Mouse (Mus musculus) testis, adult 2 months (tissue): ENCODE results near the gene Atp2a1. TPM values are rescaled to one million over a fixed set of nuclear protein-coding genes. Genes with fewer than 3 reads are reported as not detected.
A peak's percentile ranks its signal among the peaks of the same experiment; 100 is the strongest.
"Not testable (repeated sequence)": the region's sequence is repeated elsewhere in the genome, so short reads cannot be mapped to it uniquely, and the experiment has no call there.

Experiments used
- H3K27ac ChIP-seq: fragments of 200-500 bp; 2 replicates; pipeline ENCODE4 v1.5.1; 2012; ENCODE audit warnings: low read depth, low read length; ENCODE audit not compliant: control insufficient read depth, insufficient read depth
- H3K27me3 ChIP-seq: fragments of 200-500 bp; 2 replicates; pipeline ENCODE4 v1.6.1; 2012; ENCODE audit warnings: mild to moderate bottlenecking, low read length, moderate library complexity; ENCODE audit not compliant: control insufficient read depth, insufficient read depth
- H3K36me3 ChIP-seq: fragments of 200-500 bp; 2 replicates; pipeline ENCODE4 v1.6.1; 2012; ENCODE audit warnings: mild to moderate bottlenecking, low read length; ENCODE audit not compliant: control insufficient read depth, insufficient read depth
- H3K4me1 ChIP-seq: fragments of 200-500 bp; 2 replicates; pipeline ENCODE4 v1.6.1; 2012; ENCODE audit warnings: low read length; ENCODE audit not compliant: control insufficient read depth, insufficient read depth
- H3K4me3 ChIP-seq: fragments of 200-500 bp; 2 replicates; pipeline ENCODE4 v1.5.1; 2012; ENCODE audit warnings: low read depth, mild to moderate bottlenecking, low read length, moderate library complexity, mixed read lengths; ENCODE audit not compliant: control insufficient read depth
- CTCF ChIP-seq: fragments of 200-500 bp; IDR thresholded peaks from 2 replicates; pipeline ENCODE4 v1.5.1; 2012; ENCODE audit warnings: low read depth, mild to moderate bottlenecking, inconsistent platforms, low read length, moderate library complexity; ENCODE audit not compliant: control insufficient read depth, insufficient read depth, insufficient replicate concordance
- POLR2A ChIP-seq: fragments of 200-500 bp; IDR thresholded peaks from 2 replicates; pipeline ENCODE4 v1.6.1; 2012; ENCODE audit warnings: low read depth, mild to moderate bottlenecking, inconsistent platforms, low read length, moderate library complexity; ENCODE audit not compliant: control insufficient read depth
- polyA plus RNA-seq: library from polyadenylated mRNA; depleted of rRNA; stranded (reverse); fragments of >200 nt; gene quantifications from 2 replicates; pipeline ENCODE4 v1.2.3, GENCODE M21; 2012

Gene Atp2a1
- polyA plus RNA-seq, 1 experiment = 1.5 TPM

GRCm38 (mm10) chr7:126501684-126502022 is 38.7 kb upstream of the Atp2a1 start:
- Histone ChIP-seq H3K27me3 (no peaks in the 10 kb centered on the region), H3K4me1 (peaks cover under 1% of the 10 kb centered on the region; the same call in 1 of the 2 replicates), H3K4me3 (peak overlapping the region; percentile 82), H3K36me3 (peaks cover 15% of the 10 kb centered on the region), H3K27ac (peak overlapping the region; percentile 98)
- TF ChIP-seq POLR2A (no peak), CTCF (no peak)

DNA sequence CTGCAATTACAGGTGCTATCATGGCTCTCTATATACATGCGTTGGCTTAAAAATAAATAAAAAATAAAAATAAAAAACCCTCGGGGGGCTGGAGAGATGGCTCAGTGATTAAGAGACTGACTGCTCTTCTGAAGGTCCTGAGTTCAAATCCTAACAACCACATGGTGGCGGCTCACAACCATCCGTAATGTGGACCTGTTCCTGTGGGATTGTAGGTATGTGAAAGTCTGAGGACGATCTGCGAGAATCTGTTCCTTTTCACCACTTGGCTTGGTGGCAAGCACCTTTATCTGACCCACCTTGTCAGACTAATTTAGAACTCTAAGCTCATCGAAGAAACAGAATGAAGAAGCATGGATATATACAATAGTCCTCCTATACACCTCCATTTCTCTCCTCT is 36.5 kb upstream of the Atp2a1 start:
- TF ChIP-seq CTCF (no peak), POLR2A (no peak)
- Histone ChIP-seq H3K27ac (no peak overlapping the region), H3K36me3 (peaks cover 24% of the 10 kb centered on the region), H3K4me1 (no peaks in the 10 kb centered on the region; the same call in 1 of the 2 replicates), H3K4me3 (no peak overlapping the region), H3K27me3 (no peaks in the 10 kb centered on the region)

- Histone ChIP-seq H3K4me3 (no peak overlapping the region), H3K36me3 (peaks cover 26% of the 10 kb centered on the region), H3K27me3 (no peaks in the 10 kb centered on the region), H3K4me1 (no peaks in the 10 kb centered on the region; the same call in 1 of the 2 replicates), H3K27ac (no peak overlapping the region)
- TF ChIP-seq CTCF = no peak
- TF ChIP-seq POLR2A = no peak
Measured at GRCm38 (mm10) chr7:126497966-126498365, 35.1 kb upstream of the Atp2a1 start.

- H3K4me1 ChIP-seq = no peaks in the 10 kb centered on the region; the same call in 1 of the 2 replicates
- no peak overlapping the region for H3K4me3 ChIP-seq
- no peaks in the 10 kb centered on the region for H3K27me3 ChIP-seq
- peaks cover 23% of the 10 kb centered on the region for H3K36me3 ChIP-seq
- H3K27ac ChIP-seq = no peak overlapping the region
- TF ChIP-seq POLR2A = no peak
- no peak for TF ChIP-seq CTCF
Measured at GRCm38 (mm10) chr7:126496475-126496874, 33.6 kb upstream of the Atp2a1 start.

- H3K4me1 ChIP-seq = no peaks in the 10 kb centered on the region
- H3K27me3 ChIP-seq = no peaks in the 10 kb centered on the region
- no peak overlapping the region for H3K27ac ChIP-seq
- peaks cover 14% of the 10 kb centered on the region for H3K36me3 ChIP-seq
- H3K4me3 ChIP-seq = no peak overlapping the region
- TF ChIP-seq POLR2A (no peak), CTCF (no peak)
Measured at GRCm38 (mm10) chr7:126494120-126494519, 31.2 kb upstream of the Atp2a1 start.

DNA sequence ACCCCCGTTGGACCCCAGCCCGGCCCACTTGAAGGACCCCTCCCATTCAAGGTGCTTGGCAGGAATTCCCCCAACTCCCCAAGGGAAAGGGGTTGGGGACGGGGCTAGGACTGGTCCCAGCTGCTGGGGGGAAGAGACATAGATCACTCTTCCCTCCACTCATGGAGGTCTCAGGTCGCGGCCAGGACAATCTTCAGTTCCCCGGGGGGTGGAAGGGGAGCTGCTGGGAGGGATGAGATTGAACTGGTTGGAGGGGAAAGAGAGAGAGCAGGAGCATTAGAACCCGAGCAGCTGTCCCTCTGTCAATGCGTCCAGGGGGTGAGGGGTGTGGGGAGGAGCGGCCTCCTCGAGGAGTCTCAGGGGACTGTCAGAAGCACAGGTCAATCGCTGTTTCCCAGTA is 29.1 kb upstream of the Atp2a1 start:
- no peaks in the 10 kb centered on the region for H3K27me3 ChIP-seq
- H3K36me3 ChIP-seq = peaks cover 11% of the 10 kb centered on the region
- peaks cover 6% of the 10 kb centered on the region for H3K4me1 ChIP-seq
- no peak overlapping the region for H3K4me3 ChIP-seq
- no peak overlapping the region for H3K27ac ChIP-seq
- TF ChIP-seq CTCF (no peak), POLR2A (no peak)

DNA sequence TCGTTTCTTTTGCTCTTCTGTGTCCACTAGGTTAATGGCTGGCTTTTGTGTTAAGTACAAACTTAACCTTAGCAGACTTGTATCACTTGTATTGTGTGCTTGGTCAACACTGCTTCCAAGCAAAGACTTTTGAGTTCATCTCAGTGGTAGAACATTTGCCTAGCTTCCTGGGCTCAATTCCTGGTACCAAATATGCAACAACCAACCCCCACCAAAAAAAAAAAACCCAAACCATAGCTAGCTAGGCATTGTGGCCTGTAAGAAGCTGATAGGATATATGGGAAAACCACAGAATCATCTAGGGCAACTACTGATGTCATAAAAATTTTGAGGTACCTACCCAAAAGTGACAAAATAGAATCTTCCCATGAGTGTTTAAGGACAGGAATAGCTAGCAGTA is 28.1 kb upstream of the Atp2a1 start:
- Histone ChIP-seq H3K36me3 (peaks cover 7% of the 10 kb centered on the region), H3K27ac (no peak overlapping the region), H3K4me1 (peaks cover 9% of the 10 kb centered on the region), H3K4me3 (no peak overlapping the region), H3K27me3 (no peaks in the 10 kb centered on the region)
- no peak for TF ChIP-seq POLR2A
- TF ChIP-seq CTCF = no peak

GRCm38 (mm10) chr7:126487617-126488385 is 24.9 kb upstream of the Atp2a1 start:
- H3K27me3 ChIP-seq, H3K36me3 ChIP-seq, H3K4me1 ChIP-seq: not testable (repeated sequence)
- Histone ChIP-seq H3K27ac (peak overlapping the region; percentile 73), H3K4me3 (peak overlapping the region; percentile 96)
